25 mouse cellular contexts compared by ENCODE assay signal in genomic region chr1:192812290-192812689, GRCm38 (mm10). TPM values are rescaled to one million over a fixed set of nuclear protein-coding genes. Genes with fewer than 3 reads are reported as not detected.
DNase-seq lines count a peak whose midpoint lies in the region; ATAC-seq and TF ChIP-seq lines count a peak whose summit lies in the region.
"Had no signal": no experiment of that assay in that cellular context is flagged by ENCODE, and none has a peak within 500 bp of the region (broad histone marks: within the 10 kb centered on the region; RNA-seq: fewer than 3 reads in every experiment).

No protein-coding gene starts in this region.

- no peak overlapping the region for H3K9ac ChIP-seq in heart, embryonic 14.5 days (ENCODE audit: low read length)
- no peak overlapping the region for H3K9ac ChIP-seq in liver, adult 2 months (ENCODE audit: low read depth, low read length)
- no peak overlapping the region for H3K9ac ChIP-seq in liver, embryonic 12.5 days
- H3K9ac ChIP-seq in embryonic facial prominence, embryonic 15.5 days, result no peak overlapping the region
- no peak overlapping the region for H3K9ac ChIP-seq in intestine, postnatal 0 days (ENCODE audit: low read depth, low read length)
- H3K9ac ChIP-seq: forebrain, embryonic 13.5 days; limb, embryonic 13.5 days; midbrain, embryonic 13.5 days had no signal

- WGBS in heart, embryonic 14.5 days, result 64% methylated on average over 5 of the region's 5 CpGs
- 64% methylated on average over 5 of the region's 5 CpGs for WGBS in liver, adult 2 months
- WGBS in liver, embryonic 12.5 days (ENCODE audit: insufficient replicate concordance), result 71% methylated on average over 5 of the region's 5 CpGs
- WGBS in embryonic facial prominence, embryonic 15.5 days, result 60% methylated on average over 5 of the region's 5 CpGs
- 70% methylated on average over 5 of the region's 5 CpGs for WGBS in intestine, postnatal 0 days

- no peaks in the 10 kb centered on the region for H3K36me3 ChIP-seq in heart, embryonic 14.5 days (ENCODE audit: control insufficient read depth, insufficient read depth, low read length)
- no peaks in the 10 kb centered on the region for H3K36me3 ChIP-seq in liver, adult 2 months (ENCODE audit: control insufficient read depth, insufficient read depth, low read length)
- no peaks in the 10 kb centered on the region for H3K36me3 ChIP-seq in liver, embryonic 12.5 days
- H3K36me3 ChIP-seq in embryonic facial prominence, embryonic 15.5 days, result no peaks in the 10 kb centered on the region
- no peaks in the 10 kb centered on the region for H3K36me3 ChIP-seq in intestine, postnatal 0 days (ENCODE audit: control insufficient read depth, insufficient read depth)
- H3K36me3 ChIP-seq: heart, embryonic 10.5 days; limb, embryonic 13.5 days; midbrain, embryonic 13.5 days had no signal

- ATAC-seq in heart, embryonic 14.5 days (ENCODE audit: insufficient number of reproducible peaks, insufficient read depth, low FRiP score, low read depth), result 0 out of 2 replicates have a peak, but pooled peaks have one; percentile 26
- ATAC-seq in liver, embryonic 12.5 days, result no peak
- ATAC-seq in embryonic facial prominence, embryonic 15.5 days (ENCODE audit: insufficient number of reproducible peaks, low FRiP score, low TSS enrichment, low read depth), result no peak
- ATAC-seq in intestine, postnatal 0 days, result no peak
- ATAC-seq: forebrain, embryonic 13.5 days; hindbrain, postnatal 0 days; midbrain, embryonic 13.5 days had no signal

- intact Hi-C loops in heart, postnatal 36 days (cut with DNase I), result no loop called here
- intact Hi-C loops in left cerebral cortex, postnatal 14 days (cut with DNase I), result no loop called here

- peaks cover 0 to 4% of the 10 kb centered on the region in 2 experiments; a peak in 1 of 4 replicates for H3K4me1 ChIP-seq in heart, embryonic 14.5 days (ENCODE audit: control insufficient read depth in 2 of 2, insufficient read depth in 2 of 2, low read length in 2 of 2)
- H3K4me1 ChIP-seq in liver, adult 2 months (ENCODE audit: control insufficient read depth, insufficient read depth, low read length), result peaks cover 10% of the 10 kb centered on the region
- no peaks in the 10 kb centered on the region for H3K4me1 ChIP-seq in liver, embryonic 12.5 days
- peaks cover 30% of the 10 kb centered on the region for H3K4me1 ChIP-seq in embryonic facial prominence, embryonic 15.5 days
- peaks cover 18% of the 10 kb centered on the region; the same call in 1 of the 2 replicates for H3K4me1 ChIP-seq in intestine, postnatal 0 days (replicated peaks; ENCODE audit: control insufficient read depth, insufficient read depth, low read length)
- H3K4me1 ChIP-seq: forebrain, embryonic 13.5 days; megakaryocyte, embryonic 14.5 days had no signal

- no peak for TF ChIP-seq CTCF in liver, adult 2 months (IDR thresholded peaks at IDR 0.05; ENCODE audit: low read depth, low read length)
- TF ChIP-seq CTCF in intestine, postnatal 0 days (IDR thresholded peaks at IDR 0.05; ENCODE audit: low read depth), result no peak

- TF ChIP-seq POLR2A in liver, adult 2 months (IDR thresholded peaks at IDR 0.05; ENCODE audit: extremely low read depth, insufficient read depth, low read length), result no peak

- DNase-seq in heart, postnatal 36 days, result no peak
- peak; percentile 28 for DNase-seq in liver, adult 2 months (ENCODE audit: extremely low read depth, low read depth, low spot score)
- DNase-seq in left cerebral cortex, postnatal 14 days (ENCODE audit: low spot score in 2 of 2), result no peak
- DNase-seq in urinary bladder, postnatal 14 days (ENCODE audit: low spot score), result no peak
- DNase-seq: adrenal gland, postnatal 36 days; cerebellum, adult 9-10 months; kidney, postnatal 25 days; lung, postnatal 36 days; thymus, adult 18-20 months; thymus, postnatal 36 days had no signal

- H3K4me2 ChIP-seq in heart, embryonic 14.5 days (ENCODE audit: low read length), result no peak overlapping the region
- no peak overlapping the region for H3K4me2 ChIP-seq in liver, embryonic 12.5 days
- H3K4me2 ChIP-seq in embryonic facial prominence, embryonic 15.5 days (replicated peaks), result no peak overlapping the region
- no peak overlapping the region for H3K4me2 ChIP-seq in intestine, postnatal 0 days (replicated peaks; ENCODE audit: low read depth)
- H3K4me2 ChIP-seq: forebrain, embryonic 13.5 days; limb, embryonic 13.5 days; midbrain, embryonic 13.5 days had no signal

- peak overlapping the region in 1 of 2 experiments; percentile 54; a peak in 3 of 4 replicates for H3K27ac ChIP-seq in heart, embryonic 14.5 days (replicated peaks in 1 of 2; ENCODE audit: control insufficient read depth in 1 of 2, insufficient read depth in 1 of 2, low read depth in 2 of 2, low read length in 2 of 2)
- H3K27ac ChIP-seq in liver, adult 2 months (replicated peaks; ENCODE audit: insufficient read depth, low read depth, low read length), result peak overlapping the region; percentile 41
- no peak overlapping the region for H3K27ac ChIP-seq in liver, embryonic 12.5 days
- H3K27ac ChIP-seq in embryonic facial prominence, embryonic 15.5 days (replicated peaks), result peak overlapping the region; percentile 51; the same call in 1 of the 2 replicates
- H3K27ac ChIP-seq in intestine, postnatal 0 days (ENCODE audit: low read depth, low read length), result peak overlapping the region; percentile 79
- H3K27ac ChIP-seq: forebrain, embryonic 13.5 days; heart, embryonic 10.5 days; hindbrain, postnatal 0 days; layer of hippocampus, adult 2 months; limb, embryonic 13.5 days; midbrain, embryonic 13.5 days had no signal

- no peaks in the 10 kb centered on the region for H3K79me2 ChIP-seq in liver, adult 2 months (ENCODE audit: control insufficient read depth, insufficient read depth, low read length)

- H3K4me3 ChIP-seq in heart, embryonic 14.5 days (ENCODE audit: control insufficient read depth in 1 of 2, insufficient read depth in 1 of 2, low read depth in 1 of 2, low read length in 2 of 2), result no peak overlapping the region
- H3K4me3 ChIP-seq in liver, adult 2 months (ENCODE audit: insufficient read depth, low read depth, low read length), result no peak overlapping the region
- no peak overlapping the region for H3K4me3 ChIP-seq in liver, embryonic 12.5 days
- no peak overlapping the region for H3K4me3 ChIP-seq in embryonic facial prominence, embryonic 15.5 days (replicated peaks)
- H3K4me3 ChIP-seq in intestine, postnatal 0 days (ENCODE audit: low read depth, low read length), result no peak overlapping the region
- H3K4me3 ChIP-seq: erythroblast, embryonic 14.5 days; forebrain, embryonic 13.5 days; heart, embryonic 10.5 days; layer of hippocampus, adult 2 months; limb, embryonic 13.5 days; megakaryocyte, embryonic 14.5 days; midbrain, embryonic 13.5 days had no signal

- H3K27me3 ChIP-seq in heart, embryonic 14.5 days (ENCODE audit: control insufficient read depth, insufficient read depth, low read length), result no peaks in the 10 kb centered on the region
- H3K27me3 ChIP-seq in liver, adult 2 months (ENCODE audit: control insufficient read depth, insufficient read depth, low read length), result no peaks in the 10 kb centered on the region
- H3K27me3 ChIP-seq in liver, embryonic 12.5 days (replicated peaks), result no peaks in the 10 kb centered on the region
- no peaks in the 10 kb centered on the region for H3K27me3 ChIP-seq in embryonic facial prominence, embryonic 15.5 days
- H3K27me3 ChIP-seq in intestine, postnatal 0 days (replicated peaks; ENCODE audit: control insufficient read depth, insufficient read depth, low read length), result no peaks in the 10 kb centered on the region
- H3K27me3 ChIP-seq: forebrain, embryonic 13.5 days; limb, embryonic 13.5 days; midbrain, embryonic 13.5 days had no signal

- no peaks in the 10 kb centered on the region for H3K9me3 ChIP-seq in heart, embryonic 14.5 days (ENCODE audit: control insufficient read depth, low read length)
- H3K9me3 ChIP-seq in liver, embryonic 12.5 days (replicated peaks), result no peaks in the 10 kb centered on the region
- H3K9me3 ChIP-seq in embryonic facial prominence, embryonic 15.5 days (replicated peaks), result no peaks in the 10 kb centered on the region
- H3K9me3 ChIP-seq in intestine, postnatal 0 days (ENCODE audit: control insufficient read depth), result no peaks in the 10 kb centered on the region
- H3K9me3 ChIP-seq: forebrain, embryonic 13.5 days; heart, embryonic 10.5 days; limb, embryonic 13.5 days; megakaryocyte, embryonic 14.5 days; midbrain, embryonic 13.5 days had no signal

RNA-seq across cellular contexts. Expression of gene Hhat, which starts 41.3 kb away (rescaled TPM):
- 6.8 and 7.0 TPM in 2 replicates for polyA plus RNA-seq in heart, embryonic 14.5 days (2014; fragmentation: Nextera tagmentation; extraction: Ambion mirVana)
- total RNA-seq in heart, postnatal 36 days (2021), result 1 to 10 TPM; 2.1 to 2.4 TPM
- total RNA-seq in liver, adult 2 months (2014; rRNA removed), result 1.9 and 2.1 TPM in 2 replicates
- polyA plus RNA-seq in liver, adult 2 months (2012; rRNA removed), result 2.0 and 2.1 TPM in 2 replicates
- polyA plus RNA-seq in liver, embryonic 12.5 days (2016; fragmentation: Nextera tagmentation; extraction: Ambion mirVana), result 2.1 TPM in 2 replicates
- 9.5 and 9.6 TPM in 2 replicates for polyA plus RNA-seq in embryonic facial prominence, embryonic 15.5 days (2015; fragmentation: Nextera tagmentation; extraction: Ambion mirVana)
- polyA plus RNA-seq in intestine, postnatal 0 days (2015; fragmentation: Nextera tagmentation; extraction: Ambion mirVana), result 4.5 and 4.8 TPM in 2 replicates
- 1 to 10 TPM; 1.2 to 1.8 TPM for total RNA-seq in left cerebral cortex, postnatal 14 days (2021)
- polyA plus RNA-seq: erythroblast, embryonic 14.5 days had no signal

RNA-seq across cellular contexts. Expression of gene Sertad4, which starts 43.3 kb away (rescaled TPM):
- polyA plus RNA-seq in heart, embryonic 14.5 days (2014; fragmentation: Nextera tagmentation; extraction: Ambion mirVana), result 14.8 and 17.0 TPM in 2 replicates
- 1 to 10 TPM; 3.8 to 6.2 TPM for total RNA-seq in heart, postnatal 36 days (2021)
- 0.07 TPM in 1 of 2 replicates, not detected in the other for total RNA-seq in liver, adult 2 months (2014; rRNA removed)
- polyA plus RNA-seq in liver, adult 2 months (2012; rRNA removed), result 0.06 and 0.07 TPM in 2 replicates
- 1.8 and 3.6 TPM in 2 replicates for polyA plus RNA-seq in liver, embryonic 12.5 days (2016; fragmentation: Nextera tagmentation; extraction: Ambion mirVana)
- polyA plus RNA-seq in embryonic facial prominence, embryonic 15.5 days (2015; fragmentation: Nextera tagmentation; extraction: Ambion mirVana), result 58.0 and 63.4 TPM in 2 replicates
- polyA plus RNA-seq in intestine, postnatal 0 days (2015; fragmentation: Nextera tagmentation; extraction: Ambion mirVana), result 3.4 and 3.5 TPM in 2 replicates
- 10 to 100 TPM; 19.0 to 21.4 TPM for total RNA-seq in left cerebral cortex, postnatal 14 days (2021)
- total RNA-seq: common myeloid progenitor, adult 5-6 weeks; monocyte, adult 5-6 weeks; neutrophil, adult 5-6 weeks had no signal
